Mouse (Mus musculus): ENCODE data around the gene Cd4. TPM values are rescaled to one million over a fixed set of nuclear protein-coding genes. Genes with fewer than 3 reads are reported as not detected.
"Not testable (repeated sequence)": the region's sequence is repeated elsewhere in the genome, so short reads cannot be mapped to it uniquely, and the experiment has no call there.

Gene Cd4
- total RNA-seq, 2 experiments from 2014 or later, result 0.22 to 0.26 TPM

DNA sequence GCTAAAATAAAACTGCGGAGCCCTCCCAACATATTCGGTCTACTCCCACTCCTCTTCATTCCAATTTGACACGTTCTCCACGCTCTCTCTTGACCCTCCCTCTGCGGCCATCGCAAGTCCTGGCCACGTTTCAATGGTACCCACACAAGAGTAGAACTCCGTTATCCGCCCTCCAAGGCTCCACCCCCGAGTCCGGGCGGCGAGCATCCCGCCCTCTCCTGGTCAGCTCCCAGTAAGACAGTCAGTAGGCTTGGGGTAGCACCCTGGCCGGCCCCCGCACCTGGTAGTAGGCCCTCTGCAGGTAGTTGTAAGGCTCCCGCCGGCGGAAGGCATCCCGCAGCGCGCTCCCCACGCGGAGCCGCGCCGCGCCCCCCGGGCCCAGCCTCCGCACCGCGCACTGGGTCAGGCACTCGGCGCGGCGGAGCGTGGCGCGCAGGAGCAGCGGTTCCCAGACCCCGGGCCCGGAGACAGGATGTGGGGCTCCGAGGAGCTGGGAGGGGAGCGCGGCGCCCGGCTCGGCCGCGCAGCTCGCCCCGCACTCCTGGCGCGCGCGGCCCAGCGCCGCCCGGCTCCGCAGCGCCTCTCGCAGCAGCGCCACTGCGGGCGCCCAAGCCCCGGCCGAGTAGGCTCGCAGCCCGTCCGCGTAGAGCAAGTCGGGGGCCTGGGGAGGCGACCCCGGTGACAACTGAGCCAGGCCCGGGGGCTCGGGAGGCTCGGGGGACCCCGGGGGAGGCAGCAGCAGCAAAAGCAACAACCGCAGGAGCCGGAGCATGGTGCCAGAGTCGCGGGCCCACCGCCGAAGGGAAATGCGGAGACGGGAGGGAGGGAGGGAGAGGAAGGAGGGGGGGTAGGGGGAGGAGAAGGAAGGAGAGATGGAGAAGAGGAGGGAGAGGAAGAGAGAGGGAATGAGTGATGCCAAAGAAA is 30.8 kb downstream of the Cd4 start, which contains the start of gene P3h3:
Gene P3h3 (minus strand): TSS at position 837 of the 924 bp plus-strand sequence.
- DNase-seq (ENCODE audit: extremely low spot score in 1 of 2, low spot score in 1 of 2), result peak; percentile 74 to 78

DNA sequence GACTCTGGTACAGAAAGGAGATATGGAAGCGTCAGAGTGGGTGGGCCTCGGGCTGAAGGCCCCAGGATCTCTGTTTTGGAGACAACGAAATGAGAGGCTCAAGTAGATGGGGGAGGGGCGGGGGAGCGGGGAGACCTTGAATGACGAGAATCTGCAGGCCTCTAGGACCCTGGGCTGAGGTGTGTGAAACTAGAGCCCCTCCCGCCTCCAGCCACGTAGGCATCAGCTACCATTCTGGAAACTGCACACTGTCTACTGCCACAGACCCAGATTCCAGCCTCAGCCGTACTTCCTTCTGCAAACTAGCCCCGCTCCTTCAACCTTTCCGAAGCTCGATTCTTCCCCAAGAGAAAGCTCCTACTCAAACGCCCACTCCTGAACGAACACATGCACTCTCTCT is 31.7 kb downstream of the Cd4 start:
- no peak for DNase-seq (ENCODE audit: extremely low spot score in 1 of 2, low spot score in 1 of 2)

DNA sequence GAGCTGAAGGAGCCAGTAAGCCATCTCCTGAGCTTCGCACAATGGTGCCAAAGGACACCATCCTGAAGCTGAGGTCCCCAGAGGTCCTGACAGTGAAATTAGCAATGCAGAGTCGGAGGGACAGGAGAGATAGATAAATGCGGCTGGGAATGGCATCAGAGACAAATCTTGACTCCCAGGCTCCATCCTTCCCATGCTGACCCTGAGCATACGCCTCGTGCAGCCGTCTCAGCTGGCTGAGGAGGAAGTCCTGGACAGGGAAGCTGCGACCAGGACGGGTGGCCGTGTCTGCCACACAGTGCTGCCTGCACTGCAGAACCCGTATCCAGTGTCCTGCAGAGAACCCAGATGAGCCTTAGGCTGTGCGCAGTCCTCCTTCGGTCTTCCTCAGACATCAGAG is 33.4 kb downstream of the Cd4 start:
- DNase-seq (ENCODE audit: extremely low spot score in 1 of 2, low spot score in 1 of 2), result no peak

DNA sequence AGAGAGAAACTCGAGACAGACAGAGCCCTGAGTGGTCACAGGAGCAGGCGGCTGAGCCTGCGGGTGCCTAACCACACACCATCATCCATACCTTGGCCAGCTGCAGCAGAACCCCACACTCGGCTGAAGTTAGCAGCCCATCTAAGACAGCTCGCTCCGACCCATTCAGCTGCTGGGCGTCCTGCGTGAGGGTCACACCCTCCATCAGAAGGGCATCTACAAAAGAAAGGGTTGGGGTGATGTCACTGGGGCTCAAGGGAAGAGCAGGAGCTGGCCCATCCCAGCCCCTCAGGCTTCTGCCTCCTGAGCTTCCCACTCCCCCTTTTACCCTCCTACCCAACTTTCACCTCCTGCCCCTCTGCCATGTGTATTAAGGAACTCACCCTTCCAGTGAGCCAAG is 37.5 kb downstream of the Cd4 start:
- DNase-seq (ENCODE audit: extremely low spot score in 1 of 2, low spot score in 1 of 2), result no peak

DNA sequence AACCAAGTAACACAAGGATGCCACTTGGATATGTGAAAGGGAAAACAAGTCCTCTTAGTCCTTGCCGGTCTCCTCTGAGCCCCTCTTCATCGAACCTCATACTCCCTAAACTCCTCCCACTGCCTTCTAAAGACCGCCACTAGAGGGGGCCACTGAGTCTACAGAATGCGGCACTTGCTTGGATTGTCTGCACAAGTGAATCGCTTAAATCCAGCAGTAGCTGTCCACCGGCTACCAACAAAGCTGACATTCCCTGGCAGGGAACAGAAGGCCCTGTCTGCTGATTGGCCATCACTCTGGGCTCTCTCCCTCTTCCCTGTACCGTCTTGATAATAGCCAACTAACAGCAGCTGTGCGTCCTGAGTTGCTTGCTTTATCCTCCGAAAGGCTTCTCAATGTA is 40.7 kb downstream of the Cd4 start:
- DNase-seq (ENCODE audit: extremely low spot score in 1 of 2, low spot score in 1 of 2), result peak; percentile 97 to 100

DNA sequence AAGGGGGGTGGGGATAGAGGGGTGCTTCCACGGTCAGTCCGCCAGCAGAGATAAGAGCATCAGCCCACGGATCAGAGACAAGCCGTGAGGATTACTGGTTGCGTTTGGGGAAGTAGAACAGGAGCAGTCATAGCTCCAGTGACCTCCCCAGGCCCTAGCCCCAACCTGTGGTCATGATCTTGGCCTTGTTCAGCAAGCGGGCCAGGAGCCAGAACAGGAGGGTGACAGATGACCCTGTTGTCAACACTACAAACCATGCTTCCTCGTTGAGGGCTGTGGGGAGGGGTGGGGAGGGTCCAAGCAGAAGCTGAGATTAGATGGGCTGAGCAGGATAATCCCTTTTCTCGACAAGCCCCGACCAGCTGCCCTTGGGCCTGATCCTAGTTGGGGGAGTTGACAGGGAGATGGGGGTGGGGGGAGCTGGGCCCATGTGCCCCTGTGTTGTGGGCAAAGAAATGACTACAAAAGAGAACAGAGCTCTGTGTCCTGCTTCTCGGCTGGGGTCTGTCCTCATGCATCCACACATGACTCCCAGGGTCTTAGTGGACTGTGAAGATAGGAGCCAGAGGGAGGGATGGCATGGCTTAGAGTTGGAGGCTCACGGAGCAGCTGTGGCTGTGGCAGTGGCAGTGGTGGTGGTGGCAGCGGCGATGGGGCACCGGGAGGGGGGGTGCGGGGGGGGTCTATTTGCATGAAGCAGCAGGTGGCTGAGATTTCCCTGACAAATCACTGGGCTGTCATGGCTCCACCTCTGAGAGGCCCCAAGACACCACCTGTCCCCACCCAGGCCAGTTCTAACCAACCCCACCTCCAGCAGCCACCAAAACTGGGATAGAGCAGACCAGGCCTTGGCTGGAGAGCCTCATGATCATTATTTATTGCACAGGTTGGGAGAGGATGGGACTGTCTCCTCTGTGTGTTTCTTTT is 47.5 kb downstream of the Cd4 start, which contains the start of gene Gnb3:
Gene Gnb3 (minus strand): TSS at position 35 of the 927 bp plus-strand sequence.
- no peak for DNase-seq (ENCODE audit: extremely low spot score in 1 of 2, low spot score in 1 of 2)

DNA sequence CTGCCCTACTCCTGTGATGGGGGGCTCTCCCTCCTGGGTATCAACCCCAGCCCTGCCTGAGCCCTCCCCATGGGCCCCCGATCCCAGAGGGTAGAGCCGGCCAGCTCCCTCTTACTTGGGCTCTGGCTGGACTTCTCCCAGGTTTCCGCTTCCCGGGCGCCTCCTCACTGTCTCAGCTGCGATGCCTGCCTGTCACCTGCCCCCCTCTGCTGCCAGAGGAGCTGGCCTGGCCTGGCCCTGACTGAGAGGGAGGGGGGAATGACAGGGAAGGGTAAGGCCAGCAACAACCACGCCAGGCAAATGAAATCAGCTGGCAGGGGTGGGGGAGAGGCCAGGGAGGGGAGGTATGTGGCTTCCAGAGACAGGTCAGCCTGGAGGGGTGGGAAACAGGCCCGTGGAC is 48.2 kb downstream of the Cd4 start:
- no peak for DNase-seq (ENCODE audit: extremely low spot score in 1 of 2, low spot score in 1 of 2)

DNA sequence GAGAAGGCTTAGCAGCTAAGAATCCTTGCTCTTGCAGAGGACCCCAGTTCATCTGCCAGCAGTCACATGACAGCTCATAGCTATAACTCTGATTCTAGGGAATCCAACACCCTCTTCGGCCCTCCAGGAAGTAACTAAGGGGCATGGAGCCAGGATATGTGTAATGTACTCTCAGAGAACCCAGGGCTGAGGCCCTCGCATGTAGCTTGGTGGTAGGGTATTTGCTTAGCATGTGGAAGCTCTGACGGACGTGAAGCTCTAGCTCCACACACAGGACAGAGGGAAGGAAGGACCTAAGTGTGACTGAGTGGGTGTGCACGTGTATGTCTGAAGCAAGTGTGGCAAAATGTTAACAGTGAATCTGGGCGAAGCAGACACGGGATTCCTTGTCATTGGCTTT is 51.6 kb downstream of the Cd4 start:
- no peak for DNase-seq (ENCODE audit: extremely low spot score in 1 of 2, low spot score in 1 of 2)

DNA sequence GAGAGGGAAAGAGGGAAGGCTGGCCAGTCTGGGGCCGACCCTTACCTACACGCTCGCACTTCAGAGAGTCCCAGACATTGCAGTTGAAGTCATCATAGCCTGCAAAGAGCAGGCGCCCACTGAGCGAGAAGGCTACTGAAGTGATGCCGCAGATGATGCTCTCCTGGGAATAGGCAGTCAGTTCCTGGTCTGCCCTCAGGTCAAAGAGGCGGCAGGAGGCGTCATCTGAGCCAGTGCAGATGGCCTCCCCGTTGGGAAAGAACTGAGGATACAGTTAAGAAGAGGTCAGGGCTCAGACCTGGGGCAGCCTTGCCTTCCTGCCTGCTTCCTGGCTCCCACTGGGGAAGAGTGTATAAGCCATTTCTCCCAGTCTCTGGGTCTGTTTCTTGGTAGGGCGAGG is 52.5 kb downstream of the Cd4 start:
- DNase-seq (ENCODE audit: extremely low spot score in 1 of 2, low spot score in 1 of 2), result no peak

DNA sequence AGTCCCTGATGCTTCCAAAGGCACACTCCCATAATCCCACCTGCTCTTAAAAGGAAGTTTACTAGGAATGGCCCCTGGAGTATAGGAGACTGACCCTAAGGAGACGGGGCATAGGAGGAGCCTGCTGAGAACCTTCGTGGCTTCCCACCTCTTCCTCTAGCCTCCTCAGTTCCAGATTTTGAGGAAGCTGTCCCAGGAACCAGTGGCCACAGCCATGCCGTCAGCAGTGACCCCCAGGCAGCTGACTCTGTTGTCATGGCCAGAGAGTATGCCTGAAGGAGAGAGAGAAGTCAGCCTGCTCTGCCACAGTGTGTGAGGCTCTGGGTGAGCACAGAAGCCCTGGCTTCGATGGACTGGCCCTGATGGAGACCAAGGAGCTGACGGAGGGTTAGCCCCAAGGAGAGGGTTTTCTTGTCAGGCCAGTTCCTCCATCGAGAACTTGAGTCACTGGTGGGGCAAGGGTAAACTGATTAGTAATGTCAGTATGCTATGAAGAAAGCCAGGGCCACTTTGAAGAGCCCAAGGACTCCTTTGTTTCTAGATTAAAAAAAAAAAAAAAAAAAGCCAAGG is 53.4 kb downstream of the Cd4 start:
- DNase-seq (ENCODE audit: extremely low spot score in 1 of 2, low spot score in 1 of 2), result no peak

DNA sequence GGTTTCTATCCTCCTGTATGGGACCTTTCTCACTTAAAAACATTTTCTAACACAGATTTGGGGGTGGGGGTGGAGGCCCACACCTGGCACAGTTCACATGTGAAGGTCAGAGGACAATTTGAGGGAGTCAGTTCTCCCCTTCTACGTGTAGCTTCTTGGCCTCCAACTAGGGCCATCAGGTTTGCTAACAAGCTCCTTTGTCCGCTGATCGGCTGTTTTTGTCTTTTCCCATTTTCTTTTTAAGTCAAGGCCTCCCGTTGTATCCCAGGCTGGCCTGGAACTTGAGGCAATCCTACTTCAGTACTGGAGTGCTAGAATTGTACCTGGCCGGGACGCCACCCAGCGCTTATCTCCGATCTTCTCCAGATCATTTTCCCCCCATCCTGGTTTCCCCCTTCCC is 56.4 kb downstream of the Cd4 start:
- no peak for DNase-seq (ENCODE audit: extremely low spot score in 1 of 2, low spot score in 1 of 2)

DNA sequence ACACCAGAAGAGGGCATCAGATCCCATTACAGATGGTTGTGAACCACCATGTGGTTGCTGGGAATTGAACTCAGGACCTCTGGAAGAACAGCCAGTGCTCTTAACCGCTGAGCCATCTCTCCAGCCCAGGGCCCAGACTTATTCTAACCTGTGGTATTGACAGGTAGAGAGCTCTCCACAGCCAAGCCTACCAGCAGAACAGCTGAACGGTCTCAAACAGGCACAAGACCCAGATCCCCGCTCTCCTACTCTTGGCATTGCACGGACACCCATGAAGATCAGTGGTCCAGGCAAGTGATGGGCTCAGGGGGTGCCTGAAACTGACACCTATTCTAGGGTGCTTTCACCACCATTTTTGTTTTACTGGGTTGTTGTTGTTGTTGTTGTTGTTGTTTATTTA is 56.8 kb downstream of the Cd4 start:
- not testable (repeated sequence) for DNase-seq (ENCODE audit: extremely low spot score in 1 of 2, low spot score in 1 of 2)

DNA sequence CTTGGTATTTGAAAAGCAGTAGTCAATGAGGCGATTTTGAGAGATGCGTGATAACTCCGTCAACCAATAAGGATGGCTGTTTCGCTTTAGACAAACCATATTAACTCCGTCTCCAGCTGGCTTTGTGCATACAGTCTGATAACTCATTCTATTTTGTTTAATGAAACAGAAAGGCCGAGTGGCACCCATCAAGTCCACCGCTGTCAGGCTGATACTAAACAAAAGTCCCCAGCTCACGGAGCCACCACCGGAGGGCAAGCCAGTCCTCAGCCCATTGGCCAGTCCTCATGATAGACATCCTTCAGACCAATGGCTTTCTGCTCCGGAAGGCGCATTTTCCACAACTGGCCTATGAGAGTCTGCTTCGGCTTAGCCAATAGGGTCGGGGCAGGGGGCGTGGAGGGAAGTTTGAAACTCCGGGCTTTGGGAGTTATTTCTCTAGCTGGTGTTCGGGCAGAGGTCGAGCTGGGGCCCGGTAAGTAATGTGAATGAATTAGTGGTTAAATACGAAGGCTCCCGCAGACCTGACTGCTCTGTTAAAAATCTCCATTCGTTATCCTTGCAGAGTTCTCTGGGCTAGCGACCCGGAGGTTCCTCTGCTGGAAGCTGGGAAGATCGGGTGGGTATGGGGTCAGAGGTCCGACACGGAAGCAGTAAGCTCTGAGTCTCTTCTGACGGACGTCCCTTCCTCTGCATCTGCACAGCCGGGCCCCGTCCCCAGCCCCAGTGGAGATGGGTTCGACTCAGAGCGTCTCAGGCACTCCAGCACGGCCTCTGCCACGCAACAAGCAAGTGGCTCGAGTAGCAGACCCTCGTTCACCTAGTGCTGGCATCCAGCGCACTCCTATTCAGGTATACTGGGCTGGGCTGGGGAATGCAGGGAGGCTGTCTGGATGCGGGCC is 58.0 kb downstream of the Cd4 start:
- DNase-seq (ENCODE audit: extremely low spot score in 1 of 2, low spot score in 1 of 2), result peak; percentile 69 to 82

DNA sequence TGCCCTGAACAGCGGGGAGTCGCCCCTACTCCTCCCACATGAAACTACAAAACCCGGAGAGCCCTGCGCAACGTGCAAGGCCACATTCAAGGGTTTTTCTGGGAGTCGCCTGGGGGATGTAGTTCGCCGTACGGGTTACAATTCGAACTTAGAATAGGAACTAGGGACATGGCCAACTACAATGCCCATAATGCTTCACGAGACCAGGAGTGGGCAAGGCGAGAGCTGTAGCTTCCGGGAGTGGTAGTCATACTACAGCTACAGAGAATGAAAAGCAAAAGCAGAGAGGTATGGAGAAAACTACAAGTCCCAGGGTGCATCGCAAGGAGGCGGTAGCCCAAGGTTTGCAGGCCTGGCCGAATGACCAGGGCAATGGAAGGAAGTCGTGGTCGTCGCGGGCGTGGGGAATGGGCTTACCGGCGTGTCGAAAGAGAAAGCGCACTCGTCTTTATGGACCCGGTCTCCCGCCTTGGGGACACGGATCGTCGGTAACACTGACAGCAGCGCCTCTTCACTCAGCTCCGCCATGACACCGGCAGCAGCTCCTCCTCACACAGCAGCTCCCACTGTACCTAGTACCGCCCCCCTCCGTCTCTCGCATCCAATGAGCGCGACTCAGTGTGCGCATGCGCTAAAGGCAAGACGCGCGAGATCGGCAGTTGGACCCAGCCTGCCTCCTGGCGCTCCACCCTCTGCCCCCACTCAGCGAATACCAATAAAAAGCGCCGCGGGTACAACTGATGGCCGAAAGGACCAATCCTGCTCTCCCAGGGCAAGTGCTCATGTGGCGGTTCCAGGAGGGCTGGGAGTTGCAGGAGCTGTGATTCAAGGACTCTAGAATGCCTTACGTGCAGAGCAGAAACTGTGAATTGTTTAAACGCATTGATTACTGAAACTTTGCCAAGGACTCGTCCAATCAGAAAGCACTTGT is 58.9 kb downstream of the Cd4 start, which contains the start of the genes Usp5 and Cdca3:
Gene Usp5 (minus strand): TSS at position 617 of the 931 bp plus-strand sequence.
Gene Cdca3 (plus strand): TSS at position 680 of the 931 bp plus-strand sequence.
- peak; percentile 86 to 97 for DNase-seq (ENCODE audit: extremely low spot score in 1 of 2, low spot score in 1 of 2)

DNA sequence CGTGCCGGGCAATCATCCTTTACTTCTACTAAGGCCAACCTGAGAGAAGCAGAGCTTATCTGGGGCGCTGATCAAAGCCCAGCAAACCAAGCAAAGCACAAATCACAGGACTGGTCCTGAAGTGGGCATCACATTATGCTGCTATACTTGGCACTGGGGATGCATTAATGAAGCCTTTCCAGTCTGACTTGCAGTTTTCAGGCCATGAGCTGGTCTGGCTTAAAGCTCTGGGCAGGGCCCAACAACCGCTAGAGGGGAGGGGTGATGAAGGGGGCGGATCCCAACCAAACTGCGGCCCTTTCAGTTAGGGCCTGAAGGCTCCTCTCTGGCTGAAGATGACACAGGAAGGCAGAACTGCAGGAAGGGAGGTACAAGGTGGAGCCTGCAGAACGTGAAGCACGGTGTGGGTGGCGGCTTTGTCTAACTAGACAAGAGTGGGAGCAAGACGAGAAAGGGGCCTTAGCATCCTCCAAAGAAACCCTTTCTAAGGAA is 59.9 kb downstream of the Cd4 start:
- no peak for DNase-seq (ENCODE audit: extremely low spot score in 1 of 2, low spot score in 1 of 2)

DNA sequence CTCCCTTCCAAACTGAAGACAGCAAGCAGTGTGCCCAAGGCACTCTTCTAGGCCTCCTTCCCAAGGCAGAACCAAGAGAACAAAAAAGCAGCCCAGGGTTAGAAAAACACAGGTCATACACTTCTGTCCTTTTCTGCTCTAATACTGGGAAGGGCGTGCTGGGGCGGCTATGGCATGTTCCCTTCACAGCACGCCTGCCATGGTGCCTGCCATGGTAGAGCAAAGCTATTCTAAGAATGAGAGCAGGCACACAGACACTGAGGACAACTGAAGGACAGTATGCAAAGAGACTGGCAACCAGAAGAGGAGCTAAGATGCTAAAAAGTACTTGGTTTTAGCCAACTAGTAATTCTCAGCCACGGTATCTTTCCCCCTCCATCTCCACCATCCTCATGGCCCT is 66.0 kb downstream of the Cd4 start:
- DNase-seq (ENCODE audit: extremely low spot score in 1 of 2, low spot score in 1 of 2), result no peak

DNA sequence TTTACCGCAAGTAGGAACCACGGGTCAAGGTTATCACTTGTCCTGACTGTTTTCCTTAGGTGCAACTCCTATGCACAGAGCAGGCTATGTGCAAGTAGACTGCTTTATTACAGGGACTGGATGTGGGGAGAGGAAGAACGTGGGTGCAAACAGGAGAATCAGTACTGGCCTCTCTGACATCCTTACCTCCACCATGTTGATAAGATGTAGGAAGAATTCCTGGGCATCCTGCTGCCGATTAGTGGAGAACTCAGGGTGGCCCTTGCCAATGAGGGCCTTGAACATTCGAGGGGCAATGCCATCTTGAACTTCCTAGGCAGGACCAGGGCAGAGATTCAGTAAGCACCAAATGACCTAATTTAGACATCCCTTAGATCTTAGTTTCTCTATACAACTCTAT is 67.1 kb downstream of the Cd4 start:
- DNase-seq (ENCODE audit: extremely low spot score in 1 of 2, low spot score in 1 of 2), result no peak

DNA sequence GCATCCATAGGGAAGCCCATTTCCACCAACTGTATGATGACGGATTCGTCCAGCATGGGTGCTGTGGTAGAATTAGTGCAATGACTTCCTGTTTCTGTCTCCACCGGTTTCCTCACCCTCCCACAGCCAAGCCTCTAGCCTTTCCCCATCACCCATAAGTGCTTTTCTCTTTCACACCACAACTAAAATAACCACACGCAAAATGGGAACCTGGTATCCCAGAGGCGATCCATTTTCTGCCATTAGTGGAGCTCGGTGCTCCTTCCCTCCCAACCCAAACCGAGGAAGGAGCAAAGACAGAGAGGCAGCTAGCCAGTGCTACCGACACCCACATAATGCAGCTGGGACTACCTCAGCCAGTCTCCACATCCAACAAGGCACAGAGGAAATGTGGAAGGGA is 70.0 kb downstream of the Cd4 start:
- DNase-seq (ENCODE audit: extremely low spot score in 1 of 2, low spot score in 1 of 2), result no peak
